Mouse (Mus musculus) heart, adult 2 months (tissue): ENCODE measurements at regions not wholly inside any gene's neighbourhood (a gene's known extent, or its start where the extent isn't known, plus 50 kb on each side); places are given as distances from the start of the nearest gene placed in this dataset.

Experiments
- DNase-seq, 2 experiments: peaks; one replicate each; pipeline ENCODE4 v3.0.0; 2021
- H3K27ac ChIP-seq: fragments of 200-600 bp; 2 replicates; pipeline ENCODE4 v1.8.1; 2022
- H3K27me3 ChIP-seq: fragments of 200-500 bp; 2 replicates; pipeline ENCODE4 v1.6.1; 2012; ENCODE audit warnings: mild to moderate bottlenecking, low read length, inconsistent platforms, mixed read lengths; ENCODE audit not compliant: control insufficient read depth, insufficient read depth
- H3K36me3 ChIP-seq: fragments of 200-500 bp; 2 replicates; pipeline ENCODE4 v1.6.1; 2012; ENCODE audit warnings: low read length, inconsistent platforms; ENCODE audit not compliant: control insufficient read depth, insufficient read depth
- H3K4me1 ChIP-seq: fragments of 200-500 bp; 2 replicates; pipeline ENCODE4 v1.6.1; 2011; ENCODE audit warnings: low read length; ENCODE audit not compliant: control insufficient read depth, insufficient read depth
- H3K4me3 ChIP-seq: fragments of 200-600 bp; 2 replicates; pipeline ENCODE4 v1.8.1; 2022
- H3K79me2 ChIP-seq: fragments of 200-500 bp; replicated peaks from 2 replicates; pipeline ENCODE4 v1.6.1; 2012; ENCODE audit warnings: mild to moderate bottlenecking, inconsistent platforms, low read length, moderate library complexity, mixed read lengths; ENCODE audit not compliant: control insufficient read depth, insufficient read depth
- H3K9ac ChIP-seq: fragments of 200-500 bp; 2 replicates; pipeline ENCODE4 v1.6.1; 2012; ENCODE audit warnings: low read depth, mild to moderate bottlenecking, control low read depth, inconsistent platforms, low read length, mixed read lengths
- CTCF ChIP-seq: fragments of 200-600 bp; IDR thresholded peaks from 2 replicates; pipeline ENCODE4 v1.8.1; 2022; ENCODE audit warnings: antibody characterized with exemption, mild to moderate bottlenecking, moderate library complexity
- EP300 ChIP-seq: fragments of 200-500 bp; IDR thresholded peaks from 2 replicates; pipeline ENCODE4 v1.6.1; 2011; ENCODE audit warnings: low read depth, low read length, control low read depth; ENCODE audit not compliant: insufficient read depth
- POLR2A ChIP-seq: fragments of 200-500 bp; IDR thresholded peaks from 2 replicates; pipeline ENCODE4 v1.6.1; 2011; ENCODE audit warnings: mild to moderate bottlenecking, low read depth, low read length, control low read depth; ENCODE audit not compliant: insufficient read depth
- WGBS: fragments of 180-500 bp; shearing (Covaris S2); methylation state at CpG from one replicate; pipeline ENCODE4 v1.1.7; 2018; 5-methylcytosine and 5-hydroxymethylcytosine counted together
- intact Hi-C: fragments of 180-260 bp; cut with DNase I; formaldehyde crosslinking; loops from one replicate; pipeline ENCODE4 v1.15.1; 2025

GRCm38 (mm10) chr6:67146708-67147107, 91.3 kb upstream of the Serbp1 start:
- Histone ChIP-seq H3K79me2 (no peaks in the 10 kb centered on the region), H3K4me1 (no peaks in the 10 kb centered on the region), H3K27ac (no peak overlapping the region), H3K27me3 (no peaks in the 10 kb centered on the region), H3K4me3 (no peak overlapping the region), H3K36me3 (no peaks in the 10 kb centered on the region), H3K9ac (no peak overlapping the region)
- intact Hi-C loops: no loop called here
- no peak for TF ChIP-seq POLR2A
- no peak for TF ChIP-seq CTCF
- TF ChIP-seq EP300: no peak
- DNase-seq: no peak
- WGBS: 60% methylated on average over 4 of the region's 4 CpGs

GRCm38 (mm10) chr6:67145969-67146368, 92.0 kb upstream of the Serbp1 start:
- Histone ChIP-seq H3K36me3 (no peaks in the 10 kb centered on the region), H3K79me2 (no peaks in the 10 kb centered on the region), H3K4me3 (no peak overlapping the region), H3K4me1 (peaks cover 1% of the 10 kb centered on the region; the same call in 1 of the 2 replicates), H3K27ac (no peak overlapping the region), H3K27me3 (no peaks in the 10 kb centered on the region), H3K9ac (no peak overlapping the region)
- intact Hi-C loops: no loop called here
- WGBS: 41% methylated on average over 5 of the region's 5 CpGs
- DNase-seq: no peak
- TF ChIP-seq CTCF (no peak), POLR2A (no peak), EP300 (no peak)

GRCm38 (mm10) chr6:67144946-67145716, 92.8 kb upstream of the Serbp1 start:
- no peaks in the 10 kb centered on the region for H3K79me2 ChIP-seq
- H3K9ac ChIP-seq: no peak overlapping the region
- H3K36me3 ChIP-seq: no peaks in the 10 kb centered on the region
- 66% methylated on average over 13 of the region's 13 CpGs for WGBS
- H3K4me3 ChIP-seq: no peak overlapping the region
- intact Hi-C loops: loop anchor here (5.0 kb wide), 1 partner anchor 308 kb away; no protein-coding TSS in a partner anchor
- DNase-seq: no peak
- no peak overlapping the region for H3K27ac ChIP-seq
- H3K27me3 ChIP-seq: no peaks in the 10 kb centered on the region
- H3K4me1 ChIP-seq: peaks cover 1% of the 10 kb centered on the region; the same call in 1 of the 2 replicates
- no peak for TF ChIP-seq EP300
- no peak for TF ChIP-seq CTCF
- TF ChIP-seq POLR2A: no peak

- Histone ChIP-seq H3K27ac (no peak overlapping the region), H3K27me3 (no peaks in the 10 kb centered on the region), H3K4me3 (no peak overlapping the region), H3K79me2 (no peaks in the 10 kb centered on the region), H3K36me3 (no peaks in the 10 kb centered on the region), H3K9ac (no peak overlapping the region), H3K4me1 (peaks cover 5% of the 10 kb centered on the region)
- intact Hi-C loops: loop anchor here (1.0 to 5.0 kb wide), 3 partner anchors 17 to 305 kb away; no protein-coding TSS in a partner anchor
- peak; percentile 53 to 66 for DNase-seq
- TF ChIP-seq POLR2A (no peak), EP300 (0 out of 2 replicates have a peak, but pooled peaks have one; percentile 59), CTCF (peak; percentile 89)
- WGBS: 50% methylated on average over 4 of the region's 4 CpGs
Observed at GRCm38 (mm10) chr6:67142179-67142578, 95.8 kb upstream of the Serbp1 start.

GRCm38 (mm10) chr6:67140645-67141250, 97.2 kb upstream of the Serbp1 start:
- no peak overlapping the region for H3K9ac ChIP-seq
- DNase-seq: peak in 1 of 2 experiments; percentile 21
- WGBS: 29% methylated on average over 6 of the region's 6 CpGs
- H3K27ac ChIP-seq: no peak overlapping the region
- intact Hi-C loops: loop anchor here (1.0 to 5.0 kb wide), 3 partner anchors 38 to 303 kb away; no protein-coding TSS in a partner anchor
- peaks cover 5% of the 10 kb centered on the region for H3K4me1 ChIP-seq
- no peaks in the 10 kb centered on the region for H3K27me3 ChIP-seq
- no peaks in the 10 kb centered on the region for H3K79me2 ChIP-seq
- no peak overlapping the region for H3K4me3 ChIP-seq
- no peaks in the 10 kb centered on the region for H3K36me3 ChIP-seq
- TF ChIP-seq POLR2A: no peak
- TF ChIP-seq EP300: no peak
- no peak for TF ChIP-seq CTCF

- 77% methylated on average over 3 of the region's 3 CpGs for WGBS
- no peak for DNase-seq
- Histone ChIP-seq H3K27ac (no peak overlapping the region), H3K36me3 (no peaks in the 10 kb centered on the region), H3K79me2 (no peaks in the 10 kb centered on the region), H3K27me3 (no peaks in the 10 kb centered on the region), H3K4me1 (peaks cover 5% of the 10 kb centered on the region), H3K4me3 (no peak overlapping the region), H3K9ac (no peak overlapping the region)
- no peak for TF ChIP-seq POLR2A
- TF ChIP-seq EP300: no peak
- TF ChIP-seq CTCF: no peak
- intact Hi-C loops: loop anchor here (2.0 kb wide), 1 partner anchor 18 kb away; no protein-coding TSS in a partner anchor
Observed at GRCm38 (mm10) chr6:67139012-67139375, 99.0 kb upstream of the Serbp1 start.
